Mouse (Mus musculus) lung, adult 2 months (tissue): ENCODE data around the gene Adamts8.

Experiments
- CTCF ChIP-seq: fragments of 200-500 bp; IDR thresholded peaks from 2 replicates; pipeline ENCODE4 v1.5.1; 2011; ENCODE audit warnings: mild to moderate bottlenecking, low read length, control low read depth; ENCODE audit not compliant: insufficient read depth
- POLR2A ChIP-seq: fragments of 200-500 bp; IDR thresholded peaks from 2 replicates; pipeline ENCODE4 v1.6.1; 2011; ENCODE audit warnings: low read depth, mild to moderate bottlenecking, control low read depth, low read length, borderline replicate concordance; ENCODE audit errors: extremely low read depth

GRCm38 (mm10) chr9:30910491-30910890 lies 31.9 kb upstream of the Adamts8 start:
- TF ChIP-seq POLR2A = no peak
- TF ChIP-seq CTCF = no peak
